Mouse (Mus musculus): ENCODE measurements around the gene Wbp11.

GRCm38 (mm10) chr6:136801274-136801673 lies 26.8 kb downstream of the Wbp11 start:
- TF ChIP-seq CTCF (conservative IDR thresholded peaks at IDR 0.05; ENCODE audit: insufficient read depth, insufficient read length, low read depth, low read length) (no peak), POLR2A (IDR thresholded peaks at IDR 0.05; ENCODE audit: low read depth, low read length) (no peak)

Data from kidney, adult 2 months (tissue).